Mouse (Mus musculus): ENCODE measurements around the gene Nckap5.
"Not testable (repeated sequence)": the region's sequence is repeated elsewhere in the genome, so short reads cannot be mapped to it uniquely, and the experiment has no call there.

- not testable (repeated sequence) for TF ChIP-seq CTCF, POLR2A (IDR thresholded peaks at IDR 0.05; ENCODE audit: insufficient read depth, low read depth, low read length)
Measured at GRCm38 (mm10) chr1:126780354-126780941, 50.2 kb downstream of the Nckap5 start.
